Mouse (Mus musculus): ENCODE measurements around the gene Fbxo39. TPM values are rescaled to one million over a fixed set of nuclear protein-coding genes. Genes with fewer than 3 reads are reported as not detected.
A peak's percentile ranks its signal among the peaks of the same experiment; 100 is the strongest.

Gene Fbxo39
- polyA plus RNA-seq (2014; fragmentation: Nextera tagmentation; extraction: Ambion mirVana) = not detected in 2 replicates

DNA sequence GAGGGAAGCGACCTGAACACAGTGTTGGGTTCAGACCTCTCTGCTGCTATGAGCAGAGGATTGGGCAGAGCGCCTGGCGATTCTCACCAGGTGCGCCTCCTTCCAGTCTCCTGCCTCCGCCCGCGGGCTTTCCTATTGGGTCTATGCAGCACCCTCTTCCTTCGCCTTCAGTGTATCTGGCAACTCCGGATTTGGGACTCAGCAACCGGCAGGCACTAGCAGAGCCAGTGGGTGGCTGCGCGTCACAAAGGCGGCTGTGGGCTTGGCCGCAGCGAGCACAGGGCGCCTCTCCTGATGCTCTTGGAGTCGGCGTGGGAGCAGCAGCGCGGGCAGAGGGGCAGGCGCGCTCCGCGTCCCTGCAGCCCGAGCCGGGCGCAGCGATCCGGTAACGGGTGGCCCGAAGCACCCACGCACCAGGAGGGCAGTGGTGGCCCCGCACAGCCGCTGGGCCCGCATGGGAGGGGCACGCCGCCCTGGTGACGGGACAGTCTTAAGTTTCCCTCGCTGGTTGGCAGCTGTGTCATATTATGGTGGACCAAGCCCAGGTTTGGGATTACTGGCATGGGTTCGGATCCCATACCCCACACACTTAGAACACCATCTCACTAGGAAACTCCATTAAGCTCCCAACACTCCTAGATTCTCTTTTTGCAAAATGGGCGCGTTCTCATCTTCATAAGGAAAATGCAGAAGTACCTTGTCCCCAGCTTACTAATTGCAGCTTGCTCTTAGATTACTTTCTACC lies at the start of gene Fbxo39:
TSS of gene Fbxo39 (plus strand) at position 294 of the 745 bp plus-strand sequence.
- H3K9ac ChIP-seq (replicated peaks; ENCODE audit: low read depth, low read length) = no peak within 1 kb of the TSS; the same call in 1 of the 2 replicates
- 9% methylated on average over 40 of the region's 42 CpGs for WGBS
- H3K27ac ChIP-seq (ENCODE audit: low read length) = no peak within 1 kb of the TSS
- no peaks in the 10 kb centered on the region for H3K36me3 ChIP-seq (ENCODE audit: control insufficient read depth, insufficient read depth, low read length)
- H3K4me1 ChIP-seq (ENCODE audit: control insufficient read depth, insufficient read depth, low read length) = no peaks in the 10 kb centered on the region
- no peak for ATAC-seq (ENCODE audit: insufficient number of reproducible peaks, insufficient read depth, low FRiP score, low read depth)
- H3K4me3 ChIP-seq (ENCODE audit: low read depth, low read length) = peak within 1 kb of the TSS; percentile 17
- peak within 1 kb of the TSS; percentile 40 for H3K4me2 ChIP-seq (replicated peaks; ENCODE audit: low read depth, low read length)
- H3K9me3 ChIP-seq (ENCODE audit: control insufficient read depth, low read depth, low read length) = no peaks in the 10 kb centered on the region
- peaks cover 8% of the 10 kb centered on the region; the same call in 1 of the 2 replicates for H3K27me3 ChIP-seq (ENCODE audit: control insufficient read depth, insufficient read depth, low read length)

DNA sequence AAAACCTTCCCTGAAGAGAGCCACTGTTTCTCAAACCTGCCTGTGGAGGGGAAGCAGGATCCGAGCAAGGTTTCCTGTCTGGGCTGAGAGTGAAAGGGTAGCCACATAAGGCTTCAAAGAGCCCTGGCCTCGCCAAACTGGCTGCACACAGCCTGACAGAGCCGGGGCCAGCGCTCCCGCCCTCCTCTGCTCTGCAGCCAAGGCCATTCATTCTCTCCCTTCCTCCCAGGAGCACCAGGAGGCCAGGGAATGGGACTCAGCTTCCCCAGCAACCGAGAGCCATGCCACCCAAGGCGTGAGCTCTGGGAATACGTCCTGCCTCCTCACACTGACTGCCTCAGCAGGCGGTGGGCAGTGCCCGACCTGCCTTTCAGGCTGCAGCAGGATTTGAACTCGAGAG lies 48.8 kb upstream of the Fbxo39 start:
- WGBS = 7% methylated on average over 11 of the region's 11 CpGs
- Histone ChIP-seq H3K9ac (replicated peaks; ENCODE audit: low read depth, low read length) (no peak overlapping the region), H3K9me3 (ENCODE audit: control insufficient read depth, low read depth, low read length) (no peaks in the 10 kb centered on the region), H3K27ac (ENCODE audit: low read length) (no peak overlapping the region), H3K27me3 (ENCODE audit: control insufficient read depth, insufficient read depth, low read length) (peaks cover 17% of the 10 kb centered on the region), H3K4me1 (ENCODE audit: control insufficient read depth, insufficient read depth, low read length) (peaks cover 4% of the 10 kb centered on the region; the same call in 1 of the 2 replicates), H3K36me3 (ENCODE audit: control insufficient read depth, insufficient read depth, low read length) (no peaks in the 10 kb centered on the region), H3K4me2 (replicated peaks; ENCODE audit: low read depth, low read length) (peak overlapping the region; percentile 93; the same call in 1 of the 2 replicates), H3K4me3 (ENCODE audit: low read depth, low read length) (no peak overlapping the region)
- ATAC-seq (ENCODE audit: insufficient number of reproducible peaks, insufficient read depth, low FRiP score, low read depth) = no peak

DNA sequence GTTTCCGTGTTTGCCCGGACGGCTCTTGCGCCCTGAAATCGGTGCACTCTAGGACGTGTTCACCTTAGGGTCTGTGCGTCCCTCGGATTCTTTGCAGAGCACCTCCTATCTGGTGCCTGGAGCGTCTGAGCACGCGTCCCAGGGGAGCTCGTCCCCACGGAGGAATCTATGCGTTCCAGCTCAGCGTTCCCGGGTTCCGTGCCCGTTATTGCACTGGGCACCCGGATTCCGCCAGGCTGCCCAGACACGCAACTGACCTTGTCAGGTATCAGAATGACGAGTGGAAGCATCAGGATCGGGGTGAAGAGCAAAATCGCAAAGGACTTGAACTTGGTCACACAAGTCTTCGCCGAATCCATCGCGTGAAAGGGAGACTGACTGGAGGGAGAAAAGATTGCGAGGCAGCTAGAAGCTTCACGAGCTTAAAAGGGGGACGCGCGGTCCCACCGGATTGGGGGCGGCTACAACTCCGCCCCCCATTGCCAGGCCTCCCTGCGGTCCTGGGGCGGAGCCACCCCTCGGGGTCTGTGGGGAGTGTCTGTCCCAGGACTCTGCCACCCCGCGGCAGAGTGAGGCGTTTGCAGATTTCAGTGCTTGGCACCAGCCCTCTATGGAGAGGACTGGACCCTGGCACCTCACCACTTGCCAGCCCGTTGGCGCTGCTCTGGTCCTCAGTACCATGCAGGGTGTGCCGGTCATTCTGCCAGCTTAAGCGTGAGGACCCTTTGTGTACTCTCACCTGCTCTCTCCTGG lies 47.9 kb upstream of the Fbxo39 start:
- Histone ChIP-seq H3K4me2 (replicated peaks; ENCODE audit: low read depth, low read length) (peak overlapping the region; percentile 93), H3K36me3 (ENCODE audit: control insufficient read depth, insufficient read depth, low read length) (no peaks in the 10 kb centered on the region), H3K27ac (ENCODE audit: low read length) (no peak overlapping the region), H3K9ac (replicated peaks; ENCODE audit: low read depth, low read length) (no peak overlapping the region), H3K9me3 (ENCODE audit: control insufficient read depth, low read depth, low read length) (no peaks in the 10 kb centered on the region), H3K27me3 (ENCODE audit: control insufficient read depth, insufficient read depth, low read length) (peaks cover 17% of the 10 kb centered on the region), H3K4me3 (ENCODE audit: low read depth, low read length) (peak overlapping the region; percentile 40), H3K4me1 (ENCODE audit: control insufficient read depth, insufficient read depth, low read length) (peaks cover 4% of the 10 kb centered on the region; the same call in 1 of the 2 replicates)
- peak; percentile 77; the same call in 1 of the 2 replicates for ATAC-seq (ENCODE audit: insufficient number of reproducible peaks, insufficient read depth, low FRiP score, low read depth)
- 1% methylated on average over 45 of the region's 46 CpGs for WGBS

DNA sequence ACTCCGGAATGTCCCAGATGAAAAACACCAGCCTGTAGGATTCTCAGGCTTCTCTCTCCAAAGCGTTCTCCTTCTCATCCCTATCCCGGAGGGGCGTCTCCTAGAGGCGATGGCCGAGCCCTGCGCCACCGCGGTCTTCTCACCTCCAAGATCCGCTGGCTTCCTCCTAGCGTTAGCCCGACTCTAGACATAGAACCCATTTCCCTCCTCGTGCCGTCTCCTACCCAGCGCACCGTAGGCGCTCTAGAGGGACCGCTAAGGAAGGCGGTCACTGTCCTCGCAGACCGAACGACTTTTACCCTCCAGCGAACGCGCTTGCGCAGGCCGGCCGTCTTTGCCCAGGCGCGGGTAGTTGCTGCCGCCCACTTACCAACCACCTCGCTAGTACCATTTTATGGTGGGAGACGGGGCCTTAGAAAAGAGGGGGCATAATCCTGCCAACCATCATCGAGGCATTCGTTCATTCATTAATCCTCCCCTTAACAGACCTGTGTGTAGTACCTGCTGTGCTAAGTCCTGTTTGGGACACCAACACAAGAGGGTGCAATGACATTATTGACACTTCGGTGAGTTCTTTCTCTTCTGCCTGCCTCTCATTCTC lies 47.2 kb upstream of the Fbxo39 start, which contains the start of gene Slc13a5:
TSS of gene Slc13a5 (minus strand) at position 263 of the 601 bp plus-strand sequence.
- WGBS = 2% methylated on average over 36 of the region's 36 CpGs
- Histone ChIP-seq H3K4me1 (ENCODE audit: control insufficient read depth, insufficient read depth, low read length) (peaks cover 4% of the 10 kb centered on the region; the same call in 1 of the 2 replicates), H3K9me3 (ENCODE audit: control insufficient read depth, low read depth, low read length) (no peaks in the 10 kb centered on the region), H3K27me3 (ENCODE audit: control insufficient read depth, insufficient read depth, low read length) (peaks cover 17% of the 10 kb centered on the region), H3K9ac (replicated peaks; ENCODE audit: low read depth, low read length) (no peak within 1 kb of the TSS), H3K27ac (ENCODE audit: low read length) (no peak within 1 kb of the TSS), H3K4me2 (replicated peaks; ENCODE audit: low read depth, low read length) (peak within 1 kb of the TSS; percentile 93), H3K4me3 (ENCODE audit: low read depth, low read length) (peak within 1 kb of the TSS; percentile 40), H3K36me3 (ENCODE audit: control insufficient read depth, insufficient read depth, low read length) (no peaks in the 10 kb centered on the region)
- no peak for ATAC-seq (ENCODE audit: insufficient number of reproducible peaks, insufficient read depth, low FRiP score, low read depth)

DNA sequence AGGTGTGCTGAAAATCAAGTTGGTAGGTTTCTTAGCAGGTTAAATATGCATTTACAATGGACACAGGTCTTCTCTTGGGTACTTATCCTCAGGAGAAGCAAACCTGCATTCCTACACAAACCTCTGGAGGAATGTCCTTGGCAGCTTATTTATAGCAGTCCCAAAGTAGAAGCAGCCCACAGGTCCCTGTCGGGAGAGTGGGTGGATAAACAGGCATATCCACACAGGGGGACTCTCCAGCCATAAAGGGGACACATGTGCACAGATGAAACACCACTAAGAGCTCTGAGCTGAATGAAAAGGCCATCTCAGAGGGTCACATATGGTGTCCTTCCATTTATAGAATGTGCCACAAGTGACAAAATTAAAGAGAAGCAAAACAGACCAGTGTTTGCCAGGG lies 42.5 kb upstream of the Fbxo39 start:
- Histone ChIP-seq H3K4me1 (ENCODE audit: control insufficient read depth, insufficient read depth, low read length) (no peaks in the 10 kb centered on the region), H3K4me3 (ENCODE audit: low read depth, low read length) (no peak overlapping the region), H3K36me3 (ENCODE audit: control insufficient read depth, insufficient read depth, low read length) (no peaks in the 10 kb centered on the region), H3K4me2 (replicated peaks; ENCODE audit: low read depth, low read length) (no peak overlapping the region), H3K9me3 (ENCODE audit: control insufficient read depth, low read depth, low read length) (no peaks in the 10 kb centered on the region), H3K27me3 (ENCODE audit: control insufficient read depth, insufficient read depth, low read length) (peaks cover 4% of the 10 kb centered on the region; the same call in 1 of the 2 replicates), H3K27ac (ENCODE audit: low read length) (no peak overlapping the region), H3K9ac (replicated peaks; ENCODE audit: low read depth, low read length) (no peak overlapping the region)
- ATAC-seq (ENCODE audit: insufficient number of reproducible peaks, insufficient read depth, low FRiP score, low read depth) = no peak
- WGBS = 47% methylated on average over 1 of the region's 1 CpGs

DNA sequence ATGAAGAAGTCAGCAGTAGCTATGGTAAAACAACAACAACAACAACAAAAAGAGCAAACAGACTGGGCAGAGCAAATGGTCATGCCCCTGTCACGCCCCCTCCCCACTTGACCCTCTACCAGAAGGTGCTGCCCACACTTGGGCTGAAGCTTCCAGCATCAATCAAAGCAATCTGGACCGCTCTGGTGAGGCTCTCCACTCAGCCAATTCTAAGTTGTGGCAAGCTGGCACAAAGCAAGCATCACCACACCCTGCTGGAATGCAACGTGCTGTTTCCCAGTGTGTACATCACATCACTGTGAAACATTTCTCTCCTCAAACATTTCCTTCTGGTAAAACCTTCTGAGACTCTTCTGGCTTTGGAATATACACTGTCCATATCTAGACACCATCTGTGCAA lies 40.9 kb upstream of the Fbxo39 start:
- WGBS = 51% methylated on average over 3 of the region's 3 CpGs
- no peaks in the 10 kb centered on the region for H3K9me3 ChIP-seq (ENCODE audit: control insufficient read depth, low read depth, low read length)
- no peak overlapping the region for H3K4me3 ChIP-seq (ENCODE audit: low read depth, low read length)
- no peak overlapping the region for H3K9ac ChIP-seq (replicated peaks; ENCODE audit: low read depth, low read length)
- H3K36me3 ChIP-seq (ENCODE audit: control insufficient read depth, insufficient read depth, low read length) = no peaks in the 10 kb centered on the region
- H3K4me2 ChIP-seq (replicated peaks; ENCODE audit: low read depth, low read length) = no peak overlapping the region
- H3K27me3 ChIP-seq (ENCODE audit: control insufficient read depth, insufficient read depth, low read length) = no peaks in the 10 kb centered on the region
- ATAC-seq (ENCODE audit: insufficient number of reproducible peaks, insufficient read depth, low FRiP score, low read depth) = no peak
- H3K27ac ChIP-seq (ENCODE audit: low read length) = no peak overlapping the region
- H3K4me1 ChIP-seq (ENCODE audit: control insufficient read depth, insufficient read depth, low read length) = no peaks in the 10 kb centered on the region

DNA sequence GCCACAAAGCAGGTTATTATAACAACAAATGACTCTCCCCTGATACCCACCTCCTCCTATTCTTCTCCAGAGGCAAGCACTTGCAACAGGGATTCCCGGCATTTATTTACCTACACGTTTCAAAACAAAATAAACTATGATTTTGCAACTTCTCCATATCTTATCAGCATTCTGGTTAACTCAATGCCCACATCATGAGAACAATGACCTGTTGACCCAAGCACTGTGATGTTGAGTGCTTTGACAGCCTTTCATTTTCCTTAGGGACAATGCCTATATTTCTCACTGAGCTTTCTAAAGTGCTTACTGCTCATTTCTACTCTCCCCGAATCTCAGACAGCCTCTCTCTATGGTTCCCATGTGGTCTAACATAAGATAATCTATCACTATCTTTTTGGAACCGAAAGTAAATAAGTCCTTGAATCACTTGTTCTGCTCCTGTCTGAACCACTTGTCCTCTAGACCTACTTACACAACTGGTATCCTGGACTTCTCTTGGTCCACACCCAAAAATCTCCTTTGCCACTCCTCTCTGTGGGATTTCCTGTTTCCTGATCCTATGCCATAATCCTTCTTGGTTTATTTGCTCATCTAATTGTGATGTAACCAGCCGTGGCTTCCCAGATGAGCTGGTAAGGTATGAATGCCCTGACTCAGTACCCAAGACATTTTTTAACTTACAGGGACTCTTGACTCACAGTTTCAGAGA lies 32.9 kb upstream of the Fbxo39 start:
- Histone ChIP-seq H3K27me3 (ENCODE audit: control insufficient read depth, insufficient read depth, low read length) (no peaks in the 10 kb centered on the region), H3K27ac (ENCODE audit: low read length) (no peak overlapping the region), H3K4me1 (ENCODE audit: control insufficient read depth, insufficient read depth, low read length) (no peaks in the 10 kb centered on the region), H3K9ac (replicated peaks; ENCODE audit: low read depth, low read length) (no peak overlapping the region), H3K4me2 (replicated peaks; ENCODE audit: low read depth, low read length) (no peak overlapping the region), H3K4me3 (ENCODE audit: low read depth, low read length) (no peak overlapping the region), H3K36me3 (ENCODE audit: control insufficient read depth, insufficient read depth, low read length) (no peaks in the 10 kb centered on the region), H3K9me3 (ENCODE audit: control insufficient read depth, low read depth, low read length) (no peaks in the 10 kb centered on the region)
- WGBS = 73% methylated on average over 5 of the region's 5 CpGs
- ATAC-seq (ENCODE audit: insufficient number of reproducible peaks, insufficient read depth, low FRiP score, low read depth) = no peak

All from stomach, embryonic 14.5 days (tissue).